Comparison of ENCODE assay signal across 22 mouse cellular contexts in the genomic region with DNA sequence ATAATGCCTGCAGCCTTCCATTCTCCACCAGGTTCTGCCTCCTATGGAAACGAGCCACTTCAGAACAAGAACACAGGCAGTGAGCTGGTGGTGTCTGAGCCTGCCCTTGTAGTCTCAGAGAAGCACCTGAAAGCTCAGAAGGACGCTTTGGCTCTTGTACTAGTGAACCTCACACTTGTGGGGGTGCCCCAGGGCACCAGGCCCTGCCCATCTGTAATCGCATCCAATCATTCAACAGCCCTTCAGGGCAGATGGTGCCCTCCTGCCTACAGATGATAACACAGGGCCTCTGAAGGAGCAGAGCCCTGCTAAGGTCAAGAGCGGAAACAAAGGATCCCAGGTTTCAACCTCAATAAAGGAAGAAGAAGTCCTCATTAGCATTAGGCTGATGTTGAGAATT.
DNase-seq lines count a peak whose midpoint lies in the region; ATAC-seq and TF ChIP-seq lines count a peak whose summit lies in the region.
"Had no signal": no experiment of that assay in that cellular context is flagged by ENCODE, and none has a peak within 500 bp of the region (broad histone marks: within the 10 kb centered on the region; RNA-seq: fewer than 3 reads in every experiment).

No protein-coding gene starts in this region.

- H3K9ac ChIP-seq in forebrain, embryonic 13.5 days: no peak overlapping the region
- H3K9ac ChIP-seq in hindbrain, embryonic 13.5 days: no peak overlapping the region
- H3K9ac ChIP-seq: heart, embryonic 15.5 days; hindbrain, embryonic 15.5 days had no signal

- 0 out of 2 replicates have a peak, but pooled peaks have one; percentile 16 for ATAC-seq in forebrain, embryonic 13.5 days
- ATAC-seq in hindbrain, embryonic 13.5 days (ENCODE audit: low FRiP score): no peak
- ATAC-seq: CD4-positive, CD25-positive, alpha-beta regulatory T cell, adult 4 months had no signal

- TF ChIP-seq CTCF in cerebellum, adult 2 months (IDR thresholded peaks at IDR 0.05; ENCODE audit: borderline replicate concordance, insufficient read depth, low read depth, low read length): no peak

- no peak overlapping the region for H3K27ac ChIP-seq in cerebellum, adult 2 months (ENCODE audit: insufficient read depth, low read length)
- H3K27ac ChIP-seq in forebrain, embryonic 13.5 days: peak overlapping the region; percentile 74
- H3K27ac ChIP-seq in forebrain, embryonic 10.5 days: no peak overlapping the region
- peak overlapping the region; percentile 4; the same call in 1 of the 2 replicates for H3K27ac ChIP-seq in hindbrain, embryonic 13.5 days
- H3K27ac ChIP-seq in hindbrain, embryonic 10.5 days: no peak overlapping the region
- H3K27ac ChIP-seq: embryonic facial prominence, embryonic 10.5 days; heart, adult 2 months; heart, embryonic 15.5 days; hindbrain, embryonic 15.5 days had no signal

- WGBS in cerebellum, adult 2 months: 78% methylated on average over 4 of the region's 4 CpGs
- WGBS in forebrain, embryonic 13.5 days: 82% methylated on average over 4 of the region's 4 CpGs
- 87% methylated on average over 4 of the region's 4 CpGs for WGBS in forebrain, embryonic 10.5 days
- 75% methylated on average over 4 of the region's 4 CpGs for WGBS in hindbrain, embryonic 13.5 days
- WGBS in hindbrain, embryonic 10.5 days: 80% methylated on average over 4 of the region's 4 CpGs

- no peak overlapping the region for H3K4me3 ChIP-seq in cerebellum, adult 2 months (replicated peaks; ENCODE audit: insufficient read depth, low read depth, low read length)
- H3K4me3 ChIP-seq in forebrain, embryonic 13.5 days: no peak overlapping the region
- H3K4me3 ChIP-seq in forebrain, embryonic 10.5 days: no peak overlapping the region
- no peak overlapping the region for H3K4me3 ChIP-seq in hindbrain, embryonic 13.5 days
- H3K4me3 ChIP-seq in hindbrain, embryonic 10.5 days: no peak overlapping the region
- H3K4me3 ChIP-seq: embryonic facial prominence, embryonic 10.5 days; heart, adult 2 months; heart, embryonic 15.5 days; hindbrain, embryonic 15.5 days had no signal

- H3K4me2 ChIP-seq in forebrain, embryonic 13.5 days: no peak overlapping the region
- no peak overlapping the region for H3K4me2 ChIP-seq in hindbrain, embryonic 13.5 days
- H3K4me2 ChIP-seq: heart, embryonic 11.5 days; heart, embryonic 15.5 days; hindbrain, embryonic 15.5 days had no signal

- no peak for TF ChIP-seq POLR2A in cerebellum, adult 2 months (IDR thresholded peaks at IDR 0.05; ENCODE audit: borderline replicate concordance, insufficient read depth, low read length)

- peak; percentile 19 for DNase-seq in cerebellum, adult 9-11 months
- DNase-seq in cerebellum, adult 2 months: no peak
- no peak for DNase-seq in forebrain, embryonic 10.5 days (ENCODE audit: extremely low spot score, low spot score)
- DNase-seq in hindbrain, embryonic 10.5 days (ENCODE audit: low spot score): no peak
- peak; percentile 55 for DNase-seq in left cerebral cortex, postnatal 4 days
- no peak for DNase-seq in left cerebral cortex, postnatal 10 days (ENCODE audit: extremely low spot score in 1 of 2, low spot score in 2 of 2)
- DNase-seq: adrenal gland, adult 8-10 months; adrenal gland, postnatal 36 days; B cell, adult 2 months; gastrocnemius, postnatal 14 days; heart, adult 2 months; heart, postnatal 14 days; kidney, adult 11 months; kidney, adult 9 months had no signal

- no peaks in the 10 kb centered on the region for H3K36me3 ChIP-seq in forebrain, embryonic 13.5 days (ENCODE audit: poor library complexity, severe bottlenecking)
- no peaks in the 10 kb centered on the region for H3K36me3 ChIP-seq in forebrain, embryonic 10.5 days (replicated peaks)
- no peaks in the 10 kb centered on the region for H3K36me3 ChIP-seq in hindbrain, embryonic 13.5 days
- H3K36me3 ChIP-seq in hindbrain, embryonic 10.5 days: no peaks in the 10 kb centered on the region
- H3K36me3 ChIP-seq: embryonic facial prominence, embryonic 10.5 days; G1E; heart, embryonic 15.5 days; hindbrain, embryonic 15.5 days had no signal

- intact Hi-C loops in left cerebral cortex, postnatal 4 days (cut with DNase I): no loop called here
- intact Hi-C loops in left cerebral cortex, postnatal 10 days (cut with DNase I): loop anchor here (10.0 kb wide), 1 partner anchor 231 kb away; no protein-coding TSS in a partner anchor

- H3K9me3 ChIP-seq in forebrain, embryonic 13.5 days (replicated peaks): no peaks in the 10 kb centered on the region
- no peaks in the 10 kb centered on the region for H3K9me3 ChIP-seq in forebrain, embryonic 10.5 days
- H3K9me3 ChIP-seq in hindbrain, embryonic 13.5 days: no peaks in the 10 kb centered on the region
- H3K9me3 ChIP-seq in hindbrain, embryonic 10.5 days: no peaks in the 10 kb centered on the region
- H3K9me3 ChIP-seq: embryonic facial prominence, embryonic 10.5 days; heart, embryonic 15.5 days; hindbrain, embryonic 15.5 days had no signal

- no peaks in the 10 kb centered on the region for H3K27me3 ChIP-seq in cerebellum, adult 2 months (ENCODE audit: control insufficient read depth, insufficient read depth, low read length)
- no peaks in the 10 kb centered on the region for H3K27me3 ChIP-seq in forebrain, embryonic 13.5 days
- no peaks in the 10 kb centered on the region for H3K27me3 ChIP-seq in forebrain, embryonic 10.5 days (ENCODE audit: poor library complexity, severe bottlenecking)
- H3K27me3 ChIP-seq in hindbrain, embryonic 13.5 days: no peaks in the 10 kb centered on the region
- H3K27me3 ChIP-seq in hindbrain, embryonic 10.5 days (ENCODE audit: insufficient read depth, poor library complexity, severe bottlenecking): no peaks in the 10 kb centered on the region
- H3K27me3 ChIP-seq: heart, embryonic 15.5 days; hindbrain, embryonic 15.5 days had no signal

- peaks cover 27% of the 10 kb centered on the region for H3K4me1 ChIP-seq in cerebellum, adult 2 months (ENCODE audit: control insufficient read depth, insufficient read depth, low read length)
- peaks cover 24% of the 10 kb centered on the region for H3K4me1 ChIP-seq in forebrain, embryonic 13.5 days
- H3K4me1 ChIP-seq in forebrain, embryonic 10.5 days: 0 out of 2 replicates have a peak, but pooled peaks cover 5% of the 10 kb centered on the region
- H3K4me1 ChIP-seq in hindbrain, embryonic 13.5 days (replicated peaks): peaks cover 21% of the 10 kb centered on the region
- H3K4me1 ChIP-seq in hindbrain, embryonic 10.5 days (replicated peaks): peaks cover 3% of the 10 kb centered on the region; the same call in 1 of the 2 replicates
- H3K4me1 ChIP-seq: embryonic facial prominence, embryonic 10.5 days; heart, embryonic 15.5 days had no signal

Comparison
In these comparisons a context has a peak if more than half of its experiments do, and no peak if none do; other contexts are left out.
1. DNase-seq: peak in cerebellum, adult 9-11 months (single experiment) and left cerebral cortex, postnatal 4 days (single experiment); none in cerebellum, adult 2 months (0 of 2), forebrain, embryonic 10.5 days (single experiment), hindbrain, embryonic 10.5 days (single experiment) and left cerebral cortex, postnatal 10 days (0 of 2).
2. H3K27ac ChIP-seq: peak in forebrain, embryonic 13.5 days (single experiment) and hindbrain, embryonic 13.5 days (single experiment); none in cerebellum, adult 2 months (single experiment), forebrain, embryonic 10.5 days (single experiment) and hindbrain, embryonic 10.5 days (single experiment).